Mouse (Mus musculus) ES-CJ7 (cell line): ENCODE results near the gene Etv2.
A peak's percentile ranks its signal among the peaks of the same experiment; 100 is the strongest.

Experiments used
- DNase-seq: peaks from one replicate; pipeline ENCODE4 v3.0.0; 2011; ENCODE audit warnings: low read depth, low spot score

Etv2 gene

GRCm38 (mm10) chr7:30635752-30636151, at the start of gene Etv2:
TSS of gene Etv2 (minus strand) at chr7:30635852.
- no peak for DNase-seq

GRCm38 (mm10) chr7:30683425-30683824, 47.8 kb upstream of the Etv2 start:
- DNase-seq, result no peak

GRCm38 (mm10) chr7:30681897-30682296, 46.2 kb upstream of the Etv2 start:
- no peak for DNase-seq

- DNase-seq, result no peak
Observed at GRCm38 (mm10) chr7:30678263-30678975, 42.8 kb upstream of the Etv2 start.

GRCm38 (mm10) chr7:30671480-30671879, 35.8 kb upstream of the Etv2 start, which contains the start of gene Pmis2:
TSS of gene Pmis2 (minus strand) at chr7:30671605.
- DNase-seq, result peak; percentile 77

GRCm38 (mm10) chr7:30669229-30669628, 33.6 kb upstream of the Etv2 start:
- DNase-seq, result peak; percentile 90

GRCm38 (mm10) chr7:30665321-30665720, 29.7 kb upstream of the Etv2 start:
- no peak for DNase-seq

GRCm38 (mm10) chr7:30664529-30665200, 29.0 kb upstream of the Etv2 start, which contains the start of gene Haus5:
TSS of gene Haus5 (minus strand) at chr7:30664994.
- peak; percentile 93 for DNase-seq

- DNase-seq, result peak; percentile 99
Observed at GRCm38 (mm10) chr7:30649591-30650540, 14.2 kb upstream of the Etv2 start, which contains the start of gene Rbm42. TSS of gene Rbm42 (minus strand) at chr7:30650317.

- DNase-seq, result peak; percentile 54
Observed at GRCm38 (mm10) chr7:30639083-30639482, 3.4 kb upstream of the Etv2 start.

GRCm38 (mm10) chr7:30636395-30636794, 743 bp upstream of the Etv2 start:
- DNase-seq, result no peak

- DNase-seq, result peak; percentile 90
Observed at GRCm38 (mm10) chr7:30634621-30635020, 1.0 kb downstream of the Etv2 start.

- DNase-seq, result peak; percentile 43
Observed at GRCm38 (mm10) chr7:30633762-30634412, 1.8 kb downstream of the Etv2 start.

GRCm38 (mm10) chr7:30629013-30629412, 6.6 kb downstream of the Etv2 start:
- DNase-seq, result no peak

- DNase-seq, result peak; percentile 61
Observed at GRCm38 (mm10) chr7:30626647-30627046, 9.0 kb downstream of the Etv2 start.

GRCm38 (mm10) chr7:30625530-30626384, 9.9 kb downstream of the Etv2 start, which contains the start of gene Cox6b1:
TSS of gene Cox6b1 (minus strand) at chr7:30626151.
- DNase-seq, result peak; percentile 92

- DNase-seq, result peak; percentile 69
Observed at GRCm38 (mm10) chr7:30619202-30619601, 16.4 kb downstream of the Etv2 start.

- no peak for DNase-seq
Observed at GRCm38 (mm10) chr7:30618658-30619057, 17.0 kb downstream of the Etv2 start.

GRCm38 (mm10) chr7:30615049-30615760, 20.4 kb downstream of the Etv2 start:
- DNase-seq, result peak; percentile 81
